Mouse (Mus musculus): ENCODE results near the gene Fahd2a. TPM values are rescaled to one million over a fixed set of nuclear protein-coding genes. Genes with fewer than 3 reads are reported as not detected.

The Fahd2a gene
- polyA plus RNA-seq, 1 experiment = 36.5 TPM

- no peak for DNase-seq (ENCODE audit: low read depth)
Measured at GRCm38 (mm10) chr2:127433487-127434295, 10.7 kb downstream of the Fahd2a start.

- DNase-seq (ENCODE audit: low read depth) = no peak
Measured at GRCm38 (mm10) chr2:127430238-127430637, 14.1 kb downstream of the Fahd2a start.

- DNase-seq (ENCODE audit: low read depth) = no peak
Measured at GRCm38 (mm10) chr2:127424977-127425376, 19.4 kb downstream of the Fahd2a start, which contains the start of gene Gpat2. Gene Gpat2, plus strand, starts transcription at chr2:127425199.

GRCm38 (mm10) chr2:127418266-127418970 is 25.9 kb downstream of the Fahd2a start:
- DNase-seq (ENCODE audit: low read depth) = no peak

- DNase-seq (ENCODE audit: low read depth) = no peak
Measured at GRCm38 (mm10) chr2:127416706-127417105, 27.7 kb downstream of the Fahd2a start.

- DNase-seq (ENCODE audit: low read depth) = no peak
Measured at GRCm38 (mm10) chr2:127415806-127416205, 28.6 kb downstream of the Fahd2a start.

- DNase-seq (ENCODE audit: low read depth) = no peak
Measured at GRCm38 (mm10) chr2:127411126-127411525, 33.2 kb downstream of the Fahd2a start.

GRCm38 (mm10) chr2:127398738-127399137 is 45.6 kb downstream of the Fahd2a start:
- no peak for DNase-seq (ENCODE audit: low read depth)

- DNase-seq (ENCODE audit: low read depth) = no peak
Measured at GRCm38 (mm10) chr2:127394606-127395161, 49.7 kb downstream of the Fahd2a start.

GRCm38 (mm10) chr2:127391323-127391722 is 53.0 kb downstream of the Fahd2a start:
- no peak for DNase-seq (ENCODE audit: low read depth)

- no peak for DNase-seq (ENCODE audit: low read depth)
Measured at GRCm38 (mm10) chr2:127390846-127391245, 53.5 kb downstream of the Fahd2a start.

- no peak for DNase-seq (ENCODE audit: low read depth)
Measured at GRCm38 (mm10) chr2:127390352-127390751, 54.0 kb downstream of the Fahd2a start.

- DNase-seq (ENCODE audit: low read depth) = no peak
Measured at GRCm38 (mm10) chr2:127387521-127387920, 56.8 kb downstream of the Fahd2a start.

Other genes with a start within 250 kb of the Fahd2a start
- 2.2 and 2.8 TPM in 2 replicates for gene 1810024B03Rik, start 236.3 kb downstream of the Fahd2a start, polyA plus RNA-seq (2012; rRNA removed)
- 50.9 and 53.5 TPM in 2 replicates for gene Snrnp200, start 236.2 kb downstream of the Fahd2a start, polyA plus RNA-seq (2012; rRNA removed)
- gene Ciao1, start 196.7 kb downstream of the Fahd2a start, polyA plus RNA-seq (2012; rRNA removed) = 58.5 and 66.1 TPM in 2 replicates
- 70.6 and 74.0 TPM in 2 replicates for gene Tmem127, start 196.7 kb downstream of the Fahd2a start, polyA plus RNA-seq (2012; rRNA removed)
- 35.5 and 38.2 TPM in 2 replicates for gene Stard7, start 174.3 kb downstream of the Fahd2a start, polyA plus RNA-seq (2012; rRNA removed)
- gene Dusp2, start 108.4 kb downstream of the Fahd2a start, polyA plus RNA-seq (2012; rRNA removed) = 1.8 and 2.7 TPM in 2 replicates
- not detected in 2 replicates for gene Astl, start 105.9 kb downstream of the Fahd2a start, polyA plus RNA-seq (2012; rRNA removed)
- 0.54 and 1.1 TPM in 2 replicates for gene Adra2b, start 81.4 kb downstream of the Fahd2a start, polyA plus RNA-seq (2012; rRNA removed)
- gene Gpat2, start 19.4 kb downstream of the Fahd2a start, polyA plus RNA-seq (2012; rRNA removed) = 0.32 and 0.37 TPM in 2 replicates
- 33.4 and 35.1 TPM in 2 replicates for gene Kcnip3, start 77.5 kb upstream of the Fahd2a start, polyA plus RNA-seq (2012; rRNA removed)
- gene Prom2, start 96.9 kb upstream of the Fahd2a start, polyA plus RNA-seq (2012; rRNA removed) = 455 and 501 TPM in 2 replicates
- gene Zfp661, start 142.5 kb upstream of the Fahd2a start, polyA plus RNA-seq (2012; rRNA removed) = 4.1 TPM in 2 replicates
- gene Mrps5, start 142.7 kb upstream of the Fahd2a start, polyA plus RNA-seq (2012; rRNA removed) = 37.3 and 44.0 TPM in 2 replicates
- 35.7 and 66.3 TPM in 2 replicates for gene Mal, start 212.1 kb upstream of the Fahd2a start, polyA plus RNA-seq (2012; rRNA removed)

Data from gonadal fat pad, adult 2 months (tissue).